Comparison of ENCODE assay signal across 8 mouse cellular contexts in the genomic region with DNA sequence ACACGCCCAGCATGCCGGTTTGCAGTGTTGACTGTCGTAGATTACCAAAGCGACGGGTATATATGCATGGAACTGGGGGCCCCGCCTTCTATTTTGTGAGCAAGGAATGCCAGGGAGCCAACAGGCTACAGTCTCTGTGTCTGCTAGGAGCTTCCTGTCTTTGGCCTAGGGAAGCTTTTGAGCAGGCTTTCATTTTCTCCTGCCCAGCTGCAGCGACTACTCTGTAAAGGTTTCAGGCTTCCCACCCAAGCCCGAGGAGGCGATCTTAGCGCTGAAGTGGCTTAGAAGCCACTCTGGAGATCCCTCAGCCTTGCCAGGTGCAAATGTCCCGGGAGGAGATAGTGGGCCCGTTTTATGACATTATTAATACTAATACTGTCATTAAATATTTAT. TPM values are rescaled to one million over a fixed set of nuclear protein-coding genes. Genes with fewer than 3 reads are reported as not detected.
DNase-seq lines count a peak whose midpoint lies in the region; ATAC-seq and TF ChIP-seq lines count a peak whose summit lies in the region.

No protein-coding gene starts in this region.

- H3K9me3 ChIP-seq in neural tube, embryonic 11.5 days (ENCODE audit: control insufficient read depth, low read length), result no peaks in the 10 kb centered on the region
- H3K9me3 ChIP-seq in intestine, embryonic 14.5 days (ENCODE audit: control insufficient read depth, low read length), result no peaks in the 10 kb centered on the region
- H3K9me3 ChIP-seq in liver, embryonic 14.5 days (ENCODE audit: control insufficient read depth, low read length), result no peaks in the 10 kb centered on the region
- no peaks in the 10 kb centered on the region for H3K9me3 ChIP-seq in neural tube, embryonic 12.5 days

- 0 out of 2 replicates have a peak overlapping the region, but pooled peaks have one; percentile 67 for H3K27ac ChIP-seq in neural tube, embryonic 11.5 days (ENCODE audit: low read depth, low read length)
- H3K27ac ChIP-seq in intestine, embryonic 14.5 days (ENCODE audit: low read depth), result no peak overlapping the region
- H3K27ac ChIP-seq in liver, embryonic 14.5 days, result no peak overlapping the region
- 0 out of 2 replicates have a peak overlapping the region, but pooled peaks have one; percentile 57 for H3K27ac ChIP-seq in neural tube, embryonic 12.5 days

- no peak for TF ChIP-seq EP300 in liver, embryonic 14.5 days (IDR thresholded peaks at IDR 0.05; ENCODE audit: low read depth)

- H3K9ac ChIP-seq in neural tube, embryonic 11.5 days (ENCODE audit: low read length), result peak overlapping the region; percentile 86
- peak overlapping the region; percentile 85 for H3K9ac ChIP-seq in intestine, embryonic 14.5 days (ENCODE audit: low read length)
- no peak overlapping the region for H3K9ac ChIP-seq in liver, embryonic 14.5 days (replicated peaks)
- H3K9ac ChIP-seq in neural tube, embryonic 12.5 days, result peak overlapping the region; percentile 95

- peaks cover 13% of the 10 kb centered on the region; the same call in 1 of the 2 replicates for H3K4me1 ChIP-seq in neural tube, embryonic 11.5 days (ENCODE audit: control insufficient read depth, insufficient read depth, low read length)
- H3K4me1 ChIP-seq in intestine, embryonic 14.5 days (replicated peaks; ENCODE audit: control insufficient read depth, insufficient read depth, low read length), result peaks cover 7% of the 10 kb centered on the region; the same call in 1 of the 2 replicates
- H3K4me1 ChIP-seq in liver, embryonic 14.5 days (replicated peaks; ENCODE audit: control insufficient read depth in 2 of 2, insufficient read depth in 2 of 2, low read length in 1 of 2), result 0 out of 4 replicates have a peak, but pooled peaks cover 0 to 2% of the 10 kb centered on the region in 2 experiments
- peaks cover 21% of the 10 kb centered on the region for H3K4me1 ChIP-seq in neural tube, embryonic 12.5 days

- 1% methylated on average over 12 of the region's 12 CpGs for WGBS in neural tube, embryonic 11.5 days
- under 1% methylated on average over 12 of the region's 12 CpGs for WGBS in intestine, embryonic 14.5 days
- under 1% methylated on average over 12 of the region's 12 CpGs for WGBS in liver, embryonic 14.5 days (ENCODE audit: insufficient replicate concordance)
- WGBS in neural tube, embryonic 12.5 days, result 1% methylated on average over 12 of the region's 12 CpGs

- TF ChIP-seq CTCF in liver, embryonic 14.5 days (IDR thresholded peaks at IDR 0.05; ENCODE audit: low read depth), result no peak

- peak; percentile 8; the same call in 1 of the 2 replicates for ATAC-seq in neural tube, embryonic 11.5 days (ENCODE audit: insufficient read depth, low FRiP score, low TSS enrichment)
- ATAC-seq in intestine, embryonic 14.5 days (replicated peaks; ENCODE audit: low FRiP score, low TSS enrichment, low read depth), result no peak
- no peak for ATAC-seq in liver, embryonic 14.5 days (ENCODE audit: insufficient read depth)
- no peak for ATAC-seq in neural tube, embryonic 12.5 days (ENCODE audit: low FRiP score, low read depth)

- peak overlapping the region; percentile 76 for H3K4me3 ChIP-seq in neural tube, embryonic 11.5 days (ENCODE audit: low read depth, low read length)
- H3K4me3 ChIP-seq in intestine, embryonic 14.5 days (ENCODE audit: low read depth, low read length), result peak overlapping the region; percentile 67
- H3K4me3 ChIP-seq in liver, embryonic 14.5 days (ENCODE audit: insufficient read depth in 1 of 2, low read depth in 2 of 2, low read length in 2 of 2), result peak overlapping the region; percentile 34 to 61
- H3K4me3 ChIP-seq in neural tube, embryonic 12.5 days, result peak overlapping the region; percentile 81

- DNase-seq in neural tube, embryonic 11.5 days (ENCODE audit: low spot score), result peak; percentile 54
- no peak for DNase-seq in neural tube, embryonic 10.5 days (ENCODE audit: extremely low spot score, low spot score)
- DNase-seq in cerebellum, adult 8-10 months, result peak; percentile 41
- DNase-seq in frontal cortex, postnatal 14 days (ENCODE audit: low spot score in 2 of 2), result peak; percentile 27 to 34
- no peak for DNase-seq in intestine, embryonic 14.5 days (ENCODE audit: low spot score)
- DNase-seq in liver, embryonic 14.5 days (ENCODE audit: low read depth in 3 of 3, low spot score in 3 of 3), result no peak
- no peak for DNase-seq in yolk sac, embryonic 10.5 days (ENCODE audit: low spot score)

- no peaks in the 10 kb centered on the region for H3K36me3 ChIP-seq in neural tube, embryonic 11.5 days (ENCODE audit: control insufficient read depth, insufficient read depth, low read length)
- H3K36me3 ChIP-seq in intestine, embryonic 14.5 days (ENCODE audit: control insufficient read depth, insufficient read depth, low read length), result no peaks in the 10 kb centered on the region
- no peaks in the 10 kb centered on the region for H3K36me3 ChIP-seq in liver, embryonic 14.5 days (replicated peaks; ENCODE audit: control insufficient read depth, insufficient read depth, low read depth)
- no peaks in the 10 kb centered on the region for H3K36me3 ChIP-seq in neural tube, embryonic 12.5 days

- peaks cover 34% of the 10 kb centered on the region for H3K27me3 ChIP-seq in neural tube, embryonic 11.5 days (ENCODE audit: control insufficient read depth, insufficient read depth, low read length)
- H3K27me3 ChIP-seq in intestine, embryonic 14.5 days (replicated peaks; ENCODE audit: control insufficient read depth, insufficient read depth, low read length), result peaks cover 20% of the 10 kb centered on the region; the same call in 1 of the 2 replicates
- peaks cover 41% of the 10 kb centered on the region for H3K27me3 ChIP-seq in liver, embryonic 14.5 days (ENCODE audit: control insufficient read depth, insufficient read depth, low read length)
- peaks cover 24% of the 10 kb centered on the region for H3K27me3 ChIP-seq in neural tube, embryonic 12.5 days (replicated peaks)

- peak overlapping the region; percentile 98 for H3K4me2 ChIP-seq in neural tube, embryonic 11.5 days (ENCODE audit: low read depth)
- H3K4me2 ChIP-seq in intestine, embryonic 14.5 days (ENCODE audit: low read length), result peak overlapping the region; percentile 97
- peak overlapping the region; percentile 72 for H3K4me2 ChIP-seq in liver, embryonic 14.5 days (ENCODE audit: low read depth)
- H3K4me2 ChIP-seq in neural tube, embryonic 12.5 days (replicated peaks), result peak overlapping the region; percentile 93

RNA-seq across cellular contexts. Expression of a gene that starts 0.9 kb away (rescaled TPM):
- polyA plus RNA-seq in neural tube, embryonic 11.5 days (2014; fragmentation: Nextera tagmentation; extraction: Ambion mirVana), result 12.1 and 12.5 TPM in 2 replicates
- polyA plus RNA-seq in intestine, embryonic 14.5 days (2014; fragmentation: Nextera tagmentation; extraction: Ambion mirVana), result 6.9 and 7.6 TPM in 2 replicates
- polyA plus RNA-seq in liver, embryonic 14.5 days (2012; rRNA removed), result 0.46 and 0.77 TPM in 2 replicates
- 0.19 and 0.39 TPM in 2 replicates for polyA plus RNA-seq in liver, embryonic 14.5 days (2014; fragmentation: Nextera tagmentation; extraction: Ambion mirVana)
- 29.0 and 29.1 TPM in 2 replicates for polyA plus RNA-seq in neural tube, embryonic 12.5 days (2016; fragmentation: Nextera tagmentation; extraction: Ambion mirVana)

RNA-seq across cellular contexts. Expression of a gene that starts 16.3 kb away (rescaled TPM):
- polyA plus RNA-seq in neural tube, embryonic 11.5 days (2014; fragmentation: Nextera tagmentation; extraction: Ambion mirVana), result 243 and 250 TPM in 2 replicates
- 269 and 284 TPM in 2 replicates for polyA plus RNA-seq in intestine, embryonic 14.5 days (2014; fragmentation: Nextera tagmentation; extraction: Ambion mirVana)
- polyA plus RNA-seq in liver, embryonic 14.5 days (2012; rRNA removed), result 104 and 107 TPM in 2 replicates
- polyA plus RNA-seq in liver, embryonic 14.5 days (2014; fragmentation: Nextera tagmentation; extraction: Ambion mirVana), result 178 and 182 TPM in 2 replicates
- polyA plus RNA-seq in neural tube, embryonic 12.5 days (2016; fragmentation: Nextera tagmentation; extraction: Ambion mirVana), result 171 and 182 TPM in 2 replicates

RNA-seq across cellular contexts. Expression of a gene that starts 37.9 kb away (rescaled TPM):
- polyA plus RNA-seq in neural tube, embryonic 11.5 days (2014; fragmentation: Nextera tagmentation; extraction: Ambion mirVana), result 3.7 and 3.8 TPM in 2 replicates
- polyA plus RNA-seq in intestine, embryonic 14.5 days (2014; fragmentation: Nextera tagmentation; extraction: Ambion mirVana), result 31.1 and 36.2 TPM in 2 replicates
- 7.3 TPM in 2 replicates for polyA plus RNA-seq in liver, embryonic 14.5 days (2012; rRNA removed)
- polyA plus RNA-seq in liver, embryonic 14.5 days (2014; fragmentation: Nextera tagmentation; extraction: Ambion mirVana), result 6.8 and 7.0 TPM in 2 replicates
- polyA plus RNA-seq in neural tube, embryonic 12.5 days (2016; fragmentation: Nextera tagmentation; extraction: Ambion mirVana), result 3.8 and 5.1 TPM in 2 replicates

RNA-seq across cellular contexts. Expression of a gene that starts 47.1 kb away (rescaled TPM):
- 30.2 and 31.3 TPM in 2 replicates for polyA plus RNA-seq in neural tube, embryonic 11.5 days (2014; fragmentation: Nextera tagmentation; extraction: Ambion mirVana)
- polyA plus RNA-seq in intestine, embryonic 14.5 days (2014; fragmentation: Nextera tagmentation; extraction: Ambion mirVana), result 20.0 and 23.7 TPM in 2 replicates
- 2.1 and 2.6 TPM in 2 replicates for polyA plus RNA-seq in liver, embryonic 14.5 days (2012; rRNA removed)
- 2.5 and 2.6 TPM in 2 replicates for polyA plus RNA-seq in liver, embryonic 14.5 days (2014; fragmentation: Nextera tagmentation; extraction: Ambion mirVana)
- polyA plus RNA-seq in neural tube, embryonic 12.5 days (2016; fragmentation: Nextera tagmentation; extraction: Ambion mirVana), result 40.0 and 41.0 TPM in 2 replicates

Comparison
In these comparisons a context has a peak if more than half of its experiments do, and no peak if none do; other contexts are left out.
1. DNase-seq: peak in neural tube, embryonic 11.5 days (single experiment), cerebellum, adult 8-10 months (single experiment) and frontal cortex, postnatal 14 days (2 of 2); none in neural tube, embryonic 10.5 days (single experiment), intestine, embryonic 14.5 days (single experiment), liver, embryonic 14.5 days (0 of 3) and yolk sac, embryonic 10.5 days (single experiment).
2. H3K27ac ChIP-seq: peak in neural tube, embryonic 11.5 days (single experiment) and neural tube, embryonic 12.5 days (single experiment); none in intestine, embryonic 14.5 days (single experiment) and liver, embryonic 14.5 days (single experiment).
3. Peak in every context shown above with its lines, with median percentiles within 50 percentile points of each other: H3K4me2 ChIP-seq and H3K4me3 ChIP-seq.